ENCODE assay signal across 20 mouse cellular contexts in the genomic region with DNA sequence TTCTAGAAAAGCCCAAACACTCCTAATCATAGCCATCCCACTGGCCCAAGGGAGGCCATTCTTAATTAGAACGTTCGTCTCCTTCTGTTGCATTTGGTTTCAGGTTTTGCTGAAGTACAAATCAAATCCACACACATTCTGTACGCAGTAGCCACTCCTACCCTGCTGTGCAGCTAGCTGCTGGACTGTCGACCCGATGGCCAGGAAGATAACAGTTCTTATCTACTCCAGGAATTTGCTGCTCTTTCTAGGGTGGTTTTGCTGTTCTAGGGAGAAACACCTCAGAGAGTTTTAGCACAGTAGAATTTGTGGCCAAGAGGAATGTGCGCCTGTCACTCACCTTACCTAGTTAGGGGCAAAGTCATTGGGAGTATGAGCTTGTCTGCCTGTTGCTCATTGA. TPM values are rescaled to one million over a fixed set of nuclear protein-coding genes. Genes with fewer than 3 reads are reported as not detected.
DNase-seq lines count a peak whose midpoint lies in the region; ATAC-seq lines count a peak whose summit lies in the region.
"Had no signal": no experiment of that assay in that cellular context is flagged by ENCODE, and none has a peak within 500 bp of the region (broad histone marks: within the 10 kb centered on the region; RNA-seq: fewer than 3 reads in every experiment).

No protein-coding gene starts in this region.

- no peaks in the 10 kb centered on the region for H3K36me3 ChIP-seq in liver, embryonic 12.5 days
- H3K36me3 ChIP-seq in liver, embryonic 11.5 days (ENCODE audit: control insufficient read depth, insufficient read depth, low read length), result no peaks in the 10 kb centered on the region
- no peaks in the 10 kb centered on the region for H3K36me3 ChIP-seq in lung, embryonic 15.5 days
- no peaks in the 10 kb centered on the region for H3K36me3 ChIP-seq in intestine, embryonic 16.5 days (ENCODE audit: control insufficient read depth, insufficient read depth, low read length)
- H3K36me3 ChIP-seq: heart, embryonic 12.5 days had no signal

- DNase-seq in liver, embryonic 11.5 days (ENCODE audit: low spot score), result no peak
- DNase-seq in lung, postnatal 4 days, result no peak
- peak; percentile 78 for DNase-seq in yolk sac, embryonic 10.5 days (ENCODE audit: low spot score)
- no peak for DNase-seq in layer of hippocampus, postnatal 36 days
- DNase-seq: adrenal gland, adult 8-10 months; cerebellum, adult 11 months; cerebellum, adult 8-10 months; cerebellum, postnatal 14 days; forebrain, postnatal 0 days; gastrocnemius, adult 2 months; gastrocnemius, postnatal 25 days had no signal

- no peak overlapping the region for H3K27ac ChIP-seq in liver, embryonic 12.5 days
- H3K27ac ChIP-seq in liver, embryonic 11.5 days (ENCODE audit: low read depth, low read length), result no peak overlapping the region
- peak overlapping the region; percentile 13; the same call in 1 of the 2 replicates for H3K27ac ChIP-seq in lung, embryonic 15.5 days
- peak overlapping the region; percentile 54 for H3K27ac ChIP-seq in intestine, embryonic 16.5 days (ENCODE audit: low read length)
- H3K27ac ChIP-seq: forebrain, embryonic 13.5 days; gastrocnemius, adult 2 months; hindbrain, embryonic 10.5 days; hindbrain, embryonic 14.5 days had no signal

- no peak overlapping the region for H3K4me3 ChIP-seq in liver, embryonic 12.5 days
- H3K4me3 ChIP-seq in liver, embryonic 11.5 days (ENCODE audit: low read depth, low read length), result no peak overlapping the region
- no peak overlapping the region for H3K4me3 ChIP-seq in lung, embryonic 15.5 days
- no peak overlapping the region for H3K4me3 ChIP-seq in intestine, embryonic 16.5 days (ENCODE audit: low read length)
- H3K4me3 ChIP-seq: forebrain, embryonic 13.5 days; gastrocnemius, adult 2 months; heart, embryonic 12.5 days; hindbrain, embryonic 10.5 days had no signal

- peaks cover 8% of the 10 kb centered on the region for H3K4me1 ChIP-seq in liver, embryonic 12.5 days
- peaks cover 8% of the 10 kb centered on the region for H3K4me1 ChIP-seq in liver, embryonic 11.5 days (replicated peaks; ENCODE audit: control insufficient read depth, insufficient read depth, low read length)
- peaks cover 27% of the 10 kb centered on the region for H3K4me1 ChIP-seq in lung, embryonic 15.5 days
- H3K4me1 ChIP-seq in intestine, embryonic 16.5 days (ENCODE audit: control insufficient read depth, insufficient read depth, low read length), result peaks cover 19% of the 10 kb centered on the region

- 27% methylated on average over 6 of the region's 6 CpGs for WGBS in liver, embryonic 12.5 days (ENCODE audit: insufficient replicate concordance)
- WGBS in liver, embryonic 11.5 days, result 30% methylated on average over 6 of the region's 6 CpGs
- 33% methylated on average over 6 of the region's 6 CpGs for WGBS in lung, embryonic 15.5 days
- WGBS in intestine, embryonic 16.5 days, result 47% methylated on average over 6 of the region's 6 CpGs

- no peak overlapping the region for H3K4me2 ChIP-seq in liver, embryonic 12.5 days
- no peak overlapping the region for H3K4me2 ChIP-seq in liver, embryonic 11.5 days
- no peak overlapping the region for H3K4me2 ChIP-seq in lung, embryonic 15.5 days
- no peak overlapping the region for H3K4me2 ChIP-seq in intestine, embryonic 16.5 days (ENCODE audit: low read depth, low read length)
- H3K4me2 ChIP-seq: forebrain, embryonic 13.5 days; heart, embryonic 12.5 days; hindbrain, embryonic 14.5 days had no signal

- H3K9me3 ChIP-seq in liver, embryonic 12.5 days (replicated peaks), result no peaks in the 10 kb centered on the region
- H3K9me3 ChIP-seq in liver, embryonic 11.5 days (ENCODE audit: control insufficient read depth, low read length), result no peaks in the 10 kb centered on the region
- H3K9me3 ChIP-seq in lung, embryonic 15.5 days, result no peaks in the 10 kb centered on the region
- no peaks in the 10 kb centered on the region for H3K9me3 ChIP-seq in intestine, embryonic 16.5 days (ENCODE audit: control insufficient read depth, low read length)
- H3K9me3 ChIP-seq: forebrain, embryonic 13.5 days; heart, embryonic 12.5 days; hindbrain, embryonic 10.5 days had no signal

- H3K9ac ChIP-seq in liver, embryonic 12.5 days, result no peak overlapping the region
- H3K9ac ChIP-seq in liver, embryonic 11.5 days (ENCODE audit: low read depth, low read length), result no peak overlapping the region
- no peak overlapping the region for H3K9ac ChIP-seq in lung, embryonic 15.5 days
- no peak overlapping the region for H3K9ac ChIP-seq in intestine, embryonic 16.5 days (ENCODE audit: low read depth, low read length)
- H3K9ac ChIP-seq: forebrain, embryonic 13.5 days; forebrain, postnatal 0 days; heart, embryonic 12.5 days; hindbrain, embryonic 14.5 days had no signal

- ATAC-seq in liver, embryonic 12.5 days, result peak; percentile 28; the same call in 1 of the 2 replicates
- ATAC-seq in liver, embryonic 11.5 days (replicated peaks; ENCODE audit: low FRiP score), result no peak; the same call in 1 of the 2 replicates
- no peak for ATAC-seq in lung, embryonic 15.5 days (ENCODE audit: borderline replicate concordance, extremely low read depth, low FRiP score, low TSS enrichment)
- ATAC-seq in intestine, embryonic 16.5 days, result peak; percentile 71
- ATAC-seq: forebrain, embryonic 13.5 days; forebrain, postnatal 0 days had no signal

- peaks cover 5% of the 10 kb centered on the region; the same call in 1 of the 2 replicates for H3K27me3 ChIP-seq in liver, embryonic 12.5 days (replicated peaks)
- no peaks in the 10 kb centered on the region for H3K27me3 ChIP-seq in liver, embryonic 11.5 days (replicated peaks; ENCODE audit: control insufficient read depth, insufficient read depth, low read length)
- no peaks in the 10 kb centered on the region for H3K27me3 ChIP-seq in lung, embryonic 15.5 days
- no peaks in the 10 kb centered on the region for H3K27me3 ChIP-seq in intestine, embryonic 16.5 days (replicated peaks; ENCODE audit: control insufficient read depth, insufficient read depth, low read length)
- H3K27me3 ChIP-seq: CH12.LX; forebrain, embryonic 13.5 days; heart, embryonic 12.5 days had no signal

RNA-seq across cellular contexts. Expression of gene Arfgap2, which starts 22.8 kb away (rescaled TPM):
- polyA plus RNA-seq in liver, embryonic 12.5 days (2016; fragmentation: Nextera tagmentation; extraction: Ambion mirVana), result 80.0 and 82.2 TPM in 2 replicates
- polyA plus RNA-seq in liver, embryonic 11.5 days (2014; fragmentation: Nextera tagmentation; extraction: Ambion mirVana), result 95.7 and 105 TPM in 2 replicates
- 89.5 and 93.0 TPM in 2 replicates for polyA plus RNA-seq in lung, embryonic 15.5 days (2015; fragmentation: Nextera tagmentation; extraction: Ambion mirVana)
- polyA plus RNA-seq in intestine, embryonic 16.5 days (2015; fragmentation: Nextera tagmentation; extraction: Ambion mirVana), result 68.4 and 73.1 TPM in 2 replicates
- 10 to 100 TPM; 68.9 to 73.8 TPM for total RNA-seq in layer of hippocampus, postnatal 36 days (2021)

RNA-seq across cellular contexts. Expression of gene Pacsin3, which starts 31.8 kb away (rescaled TPM):
- 12.3 and 12.4 TPM in 2 replicates for polyA plus RNA-seq in liver, embryonic 12.5 days (2016; fragmentation: Nextera tagmentation; extraction: Ambion mirVana)
- 15.6 and 16.1 TPM in 2 replicates for polyA plus RNA-seq in liver, embryonic 11.5 days (2014; fragmentation: Nextera tagmentation; extraction: Ambion mirVana)
- polyA plus RNA-seq in lung, embryonic 15.5 days (2015; fragmentation: Nextera tagmentation; extraction: Ambion mirVana), result 51.7 and 54.2 TPM in 2 replicates
- polyA plus RNA-seq in intestine, embryonic 16.5 days (2015; fragmentation: Nextera tagmentation; extraction: Ambion mirVana), result 17.0 and 21.0 TPM in 2 replicates
- total RNA-seq in layer of hippocampus, postnatal 36 days (2021), result 10 to 100 TPM; 23.8 to 30.1 TPM
- total RNA-seq: granulocyte monocyte progenitor cell, adult 5-6 weeks had no signal

RNA-seq across cellular contexts. Expression of gene Ddb2, which starts 50.8 kb away (rescaled TPM):
- 8.3 and 8.4 TPM in 2 replicates for polyA plus RNA-seq in liver, embryonic 12.5 days (2016; fragmentation: Nextera tagmentation; extraction: Ambion mirVana)
- polyA plus RNA-seq in liver, embryonic 11.5 days (2014; fragmentation: Nextera tagmentation; extraction: Ambion mirVana), result 12.9 and 15.3 TPM in 2 replicates
- polyA plus RNA-seq in lung, embryonic 15.5 days (2015; fragmentation: Nextera tagmentation; extraction: Ambion mirVana), result 19.7 and 20.4 TPM in 2 replicates
- 14.4 and 15.2 TPM in 2 replicates for polyA plus RNA-seq in intestine, embryonic 16.5 days (2015; fragmentation: Nextera tagmentation; extraction: Ambion mirVana)
- total RNA-seq in layer of hippocampus, postnatal 36 days (2021), result 1 to 10 TPM; 9.3 to 9.8 TPM

Comparison
In these comparisons a context has a peak if more than half of its experiments do, and no peak if none do; other contexts are left out.
1. ATAC-seq: peak in liver, embryonic 12.5 days (single experiment) and intestine, embryonic 16.5 days (single experiment); none in liver, embryonic 11.5 days (single experiment) and lung, embryonic 15.5 days (single experiment).
2. H3K27ac ChIP-seq: peak in lung, embryonic 15.5 days (single experiment) and intestine, embryonic 16.5 days (single experiment); none in liver, embryonic 12.5 days (single experiment) and liver, embryonic 11.5 days (single experiment).